ENCODE assay signal across 11 mouse cellular contexts in the genomic region with DNA sequence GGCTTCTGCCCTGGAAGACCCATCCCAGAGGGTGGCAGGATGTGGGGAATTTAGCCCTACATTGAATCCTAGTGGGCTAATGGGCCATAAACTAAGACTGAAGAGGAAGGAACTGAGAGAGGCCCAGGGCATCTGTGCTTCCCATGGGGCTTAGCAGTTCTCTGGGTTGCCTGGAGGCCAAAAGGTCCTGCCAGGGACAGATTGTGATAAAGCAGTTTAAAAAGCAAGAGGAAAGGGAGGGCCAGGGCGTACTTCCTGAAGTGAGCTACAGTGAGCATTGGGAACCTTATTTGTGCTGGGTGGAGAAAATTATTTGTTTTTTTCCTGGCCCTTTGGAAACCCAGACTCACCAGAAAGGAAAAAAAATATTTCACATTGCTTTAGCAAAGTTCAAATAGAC.
DNase-seq lines count a peak whose midpoint lies in the region; ATAC-seq lines count a peak whose summit lies in the region.
"Had no signal": no experiment of that assay in that cellular context is flagged by ENCODE, and none has a peak within 500 bp of the region (broad histone marks: within the 10 kb centered on the region; RNA-seq: fewer than 3 reads in every experiment).

No protein-coding gene starts in this region.

- H3K4me3 ChIP-seq in kidney, embryonic 16.5 days (ENCODE audit: low read length) = no peak overlapping the region
- H3K4me3 ChIP-seq: neural tube, embryonic 13.5 days had no signal

- H3K4me1 ChIP-seq in kidney, embryonic 16.5 days (ENCODE audit: insufficient read depth, low read length) = peaks cover 3% of the 10 kb centered on the region
- H3K4me1 ChIP-seq: neural tube, embryonic 13.5 days had no signal

- 64% methylated on average over 1 of the region's 1 CpGs for WGBS in kidney, embryonic 16.5 days

- H3K27ac ChIP-seq in kidney, embryonic 16.5 days (ENCODE audit: low read length) = 0 out of 2 replicates have a peak overlapping the region, but pooled peaks have one; percentile 3
- H3K27ac ChIP-seq: neural tube, embryonic 13.5 days had no signal

- no peaks in the 10 kb centered on the region for H3K36me3 ChIP-seq in kidney, embryonic 16.5 days (ENCODE audit: insufficient read depth, low read length)
- H3K36me3 ChIP-seq: neural tube, embryonic 13.5 days had no signal

- H3K9ac ChIP-seq in kidney, embryonic 16.5 days (replicated peaks; ENCODE audit: low read length) = no peak overlapping the region
- H3K9ac ChIP-seq: neural tube, embryonic 13.5 days had no signal

- intact Hi-C loops in heart, postnatal 25 days (cut with DNase I) = no loop called here
- intact Hi-C loops in heart, postnatal 10 days (cut with DNase I) = no loop called here

- ATAC-seq in kidney, embryonic 16.5 days (ENCODE audit: low FRiP score, low TSS enrichment) = peak; percentile 39
- ATAC-seq: activated CD4-positive, CD25-positive, alpha-beta regulatory T cell, adult 4 months; intestine, embryonic 16.5 days had no signal

- peaks cover 3% of the 10 kb centered on the region; the same call in 1 of the 2 replicates for H3K9me3 ChIP-seq in kidney, embryonic 16.5 days (ENCODE audit: low read length)
- H3K9me3 ChIP-seq: neural tube, embryonic 13.5 days had no signal

- H3K4me2 ChIP-seq in kidney, embryonic 16.5 days (replicated peaks; ENCODE audit: low read depth, low read length) = no peak overlapping the region
- H3K4me2 ChIP-seq: neural tube, embryonic 13.5 days had no signal

- peak; percentile 9 for DNase-seq in heart, postnatal 25 days (ENCODE audit: low spot score)
- DNase-seq in heart, postnatal 10 days = no peak
- DNase-seq in c-Kit-negative CD71-positive TER-119-positive erythroid progenitor cells, embryonic 14.5 days (ENCODE audit: low read depth, low spot score) = peak; percentile 45
- DNase-seq in lung, postnatal 36 days = peak; percentile 61
- DNase-seq in retina, postnatal 1 day = no peak
- no peak for DNase-seq in thymus, postnatal 25 days
- DNase-seq: cerebellum, adult 2 months had no signal

- no peaks in the 10 kb centered on the region for H3K27me3 ChIP-seq in kidney, embryonic 16.5 days (ENCODE audit: insufficient read depth, low read length)
- H3K27me3 ChIP-seq: neural tube, embryonic 13.5 days had no signal

Comparison
In these comparisons a context has a peak if more than half of its experiments do, and no peak if none do; other contexts are left out.
1. DNase-seq: peak in heart, postnatal 25 days (single experiment), c-Kit-negative CD71-positive TER-119-positive erythroid progenitor cells, embryonic 14.5 days (single experiment) and lung, postnatal 36 days (single experiment); none in heart, postnatal 10 days (0 of 2), retina, postnatal 1 day (single experiment) and thymus, postnatal 25 days (single experiment).